Mouse (Mus musculus) testis, postnatal 10 days (tissue): ENCODE measurements around the gene Trim21.

ENCODE experiments used
- DNase-seq: peaks from one replicate; pipeline ENCODE4 v3.0.0; 2021; ENCODE audit warnings: low spot score

Gene Trim21

DNA sequence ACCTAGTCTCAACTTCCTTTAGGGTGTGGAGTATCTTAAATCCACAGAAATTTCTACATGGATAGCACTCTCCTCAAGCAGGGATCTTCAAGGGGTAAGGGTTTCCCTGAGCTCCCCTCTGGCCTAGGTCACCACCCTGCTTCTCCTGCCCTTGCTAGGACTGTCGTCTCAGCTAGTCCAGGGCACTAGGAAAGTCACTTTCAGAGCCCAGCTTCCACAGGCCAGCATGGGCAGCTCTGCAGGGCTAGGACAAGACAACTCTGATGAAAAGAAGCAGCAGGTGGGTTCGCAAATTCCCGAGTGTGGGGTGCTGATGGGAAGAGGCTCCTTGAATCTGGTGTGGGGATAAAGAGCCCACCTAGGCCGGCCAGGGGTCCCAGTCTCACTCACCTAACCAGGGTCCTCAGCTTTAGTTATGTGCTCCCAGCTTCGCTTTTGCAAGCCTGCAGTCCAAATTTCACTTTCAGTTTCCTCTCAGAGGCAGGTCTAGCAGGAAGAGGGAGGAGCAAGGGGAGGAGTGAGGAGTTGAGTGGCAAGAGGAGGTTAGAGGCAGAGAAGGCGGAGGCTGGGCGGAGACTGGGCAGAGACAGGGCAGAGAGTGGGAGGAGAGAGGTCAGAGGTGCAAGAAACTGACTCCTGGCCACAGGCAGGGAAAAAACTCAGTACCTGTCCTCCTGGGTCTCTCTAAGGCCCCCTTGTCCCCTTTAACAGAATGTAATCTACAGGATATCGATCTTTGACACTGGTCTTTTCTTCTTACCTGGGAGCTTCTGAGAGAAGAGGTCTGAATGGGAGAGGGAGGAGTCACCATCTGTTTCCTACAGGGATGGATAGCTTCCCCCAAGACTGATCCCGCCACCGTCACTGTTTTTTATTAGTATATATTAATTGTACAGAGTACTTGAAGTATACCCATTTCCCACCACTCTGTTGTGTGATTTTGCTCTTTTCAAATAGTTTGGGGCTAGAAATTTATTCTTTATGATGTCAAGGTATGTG is at the start of gene Trim21:
TSS of gene Trim21 (minus strand) at position 488 of the 999 bp plus-strand sequence.
- peak; percentile 84 for DNase-seq

DNA sequence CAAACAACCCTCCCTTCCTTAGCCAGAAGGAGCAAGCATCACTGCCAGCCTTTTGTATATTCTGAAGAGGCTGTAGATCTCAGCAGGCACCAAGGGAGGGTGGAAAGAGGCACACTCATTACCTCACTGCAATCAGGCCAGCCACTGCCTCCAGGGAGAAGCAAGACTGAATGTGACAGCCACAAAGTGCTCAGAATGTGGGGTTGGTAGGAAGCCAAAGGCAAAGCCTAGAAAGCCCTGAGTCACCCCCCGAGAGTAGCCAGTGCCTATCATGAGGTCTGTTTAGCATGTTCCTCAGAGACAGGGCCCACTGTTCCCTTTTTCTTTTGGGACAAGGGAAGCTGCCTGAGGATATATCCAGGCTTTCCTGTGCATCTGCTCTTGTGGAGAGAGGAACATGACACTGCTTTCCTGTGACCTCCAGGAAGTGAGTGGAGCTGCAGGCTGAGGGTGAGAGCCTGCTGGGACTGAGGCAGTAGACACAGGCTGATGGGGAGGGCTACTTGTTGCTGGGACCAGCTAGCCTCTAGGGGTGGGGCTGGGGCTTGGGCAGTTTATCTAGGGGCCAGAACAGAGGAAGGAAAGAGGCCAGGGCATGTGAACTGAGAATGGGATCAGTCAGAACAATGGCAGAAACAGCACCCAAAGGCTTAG is 32.2 kb upstream of the Trim21 start, which contains the start of gene Olfr552:
TSS of gene Olfr552 (plus strand) at position 393 of the 654 bp plus-strand sequence.
- DNase-seq = no peak

DNA sequence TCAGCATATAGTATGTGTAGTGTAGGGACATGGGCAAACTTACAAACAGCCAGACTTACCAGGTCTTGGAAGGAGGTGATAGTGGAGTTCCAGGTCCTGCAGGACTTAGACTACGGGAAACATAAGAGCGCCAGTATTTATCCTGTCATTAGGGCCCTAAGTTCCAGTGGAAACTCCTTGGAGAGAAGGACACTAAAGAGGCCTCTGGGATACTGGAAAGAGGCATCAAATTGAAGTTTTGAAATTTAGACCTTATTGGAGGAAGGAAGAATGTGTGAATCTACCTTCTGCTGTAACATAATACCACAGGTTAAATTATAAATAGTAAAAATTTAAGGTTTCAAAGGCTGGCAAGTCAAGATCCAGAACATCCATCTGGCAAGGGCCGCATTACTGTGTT is 26.5 kb upstream of the Trim21 start, which contains the start of gene Olfr551:
TSS of gene Olfr551 (minus strand) at position 101 of the 400 bp plus-strand sequence.
- no peak for DNase-seq

DNA sequence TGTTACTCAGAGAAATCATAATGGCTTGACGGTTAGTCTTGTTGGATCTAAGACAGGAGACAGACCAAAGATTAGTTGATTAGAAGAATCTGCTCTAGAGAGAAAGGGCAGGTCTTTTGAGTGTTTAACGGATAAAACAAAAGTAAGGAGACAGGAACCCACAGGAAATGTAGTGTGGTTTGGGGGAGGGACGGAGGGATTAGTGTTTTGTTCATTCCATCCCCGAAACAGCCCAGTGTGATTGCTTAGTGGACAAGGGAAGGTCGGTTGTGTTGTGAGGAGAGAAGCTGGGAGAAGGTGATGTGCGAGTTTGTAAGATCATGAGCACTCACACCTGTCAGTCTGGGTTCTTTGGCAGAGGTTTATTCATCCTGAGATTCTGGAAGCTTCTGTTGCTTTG is 10.7 kb upstream of the Trim21 start:
- no peak for DNase-seq

DNA sequence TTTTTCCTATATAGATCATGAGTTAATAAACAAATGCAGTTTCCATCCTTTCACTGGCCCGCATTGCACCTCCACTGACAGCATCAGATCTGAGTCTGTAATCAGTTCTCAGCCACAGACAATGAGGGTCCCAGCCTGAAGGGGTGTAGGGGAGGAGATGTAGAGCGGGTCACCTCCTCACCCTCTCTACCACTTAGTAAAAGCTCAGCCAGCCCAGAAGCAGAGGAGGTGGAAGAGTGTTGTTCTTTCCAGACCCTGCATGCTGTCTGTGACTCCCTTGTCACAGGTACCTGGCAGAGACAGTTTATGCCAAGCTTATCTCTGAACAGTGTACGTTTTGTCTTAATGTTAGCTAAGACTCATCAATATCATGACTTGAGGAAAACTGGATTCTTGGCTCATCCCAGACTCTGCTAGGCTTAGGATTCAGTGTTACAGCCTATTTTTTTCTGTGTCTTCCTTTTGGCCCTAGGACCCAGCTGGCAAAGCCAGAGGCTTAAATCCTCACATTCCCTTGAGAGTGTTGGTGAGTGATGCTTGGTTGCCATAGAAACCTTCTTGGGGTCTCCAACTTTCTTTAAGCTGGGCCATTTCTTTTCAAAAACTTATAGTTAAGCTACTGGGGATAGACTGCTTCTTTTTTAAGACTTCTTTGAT is 8.0 kb upstream of the Trim21 start:
- DNase-seq = no peak

DNA sequence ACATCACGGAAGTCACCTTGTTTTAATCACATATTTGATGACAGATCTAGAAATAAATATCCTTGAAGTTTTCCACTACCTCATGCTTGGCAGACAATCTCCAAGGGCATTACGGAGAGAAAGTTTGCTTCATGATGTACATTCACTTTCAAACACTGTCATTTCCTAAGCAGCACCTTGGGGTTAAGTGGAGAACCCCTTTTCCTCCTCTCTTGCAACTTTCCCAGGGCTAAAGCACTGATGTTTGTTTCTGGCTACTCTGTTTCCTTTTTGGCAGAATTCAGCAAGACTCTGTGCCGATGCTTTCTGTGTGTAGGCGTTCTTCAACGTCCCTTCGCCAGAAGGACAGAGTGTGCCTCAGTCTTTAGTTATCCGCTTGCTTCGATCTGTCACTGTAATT is 5.9 kb upstream of the Trim21 start, which contains the start of gene Olfr550:
TSS of gene Olfr550 (plus strand) at position 301 of the 400 bp plus-strand sequence.
- DNase-seq = no peak

DNA sequence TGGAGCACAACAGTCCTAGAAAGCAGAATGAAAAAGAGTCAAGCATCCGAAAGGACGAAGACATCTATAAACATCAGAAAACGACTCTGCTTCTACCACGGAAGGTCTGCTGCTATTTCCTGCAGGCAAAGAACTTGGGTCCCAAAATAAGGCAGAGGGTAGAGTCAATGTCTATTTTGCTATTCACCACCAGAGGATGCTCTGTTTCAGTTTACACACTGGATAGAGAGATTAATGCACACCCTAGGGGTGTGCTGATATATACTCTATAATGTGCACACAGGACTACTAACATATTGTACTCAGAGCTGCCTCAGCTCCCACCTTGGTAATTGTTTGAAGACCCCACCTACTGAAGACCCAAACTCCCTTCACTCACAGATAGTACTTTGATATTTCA is 933 bp upstream of the Trim21 start:
- no peak for DNase-seq

DNA sequence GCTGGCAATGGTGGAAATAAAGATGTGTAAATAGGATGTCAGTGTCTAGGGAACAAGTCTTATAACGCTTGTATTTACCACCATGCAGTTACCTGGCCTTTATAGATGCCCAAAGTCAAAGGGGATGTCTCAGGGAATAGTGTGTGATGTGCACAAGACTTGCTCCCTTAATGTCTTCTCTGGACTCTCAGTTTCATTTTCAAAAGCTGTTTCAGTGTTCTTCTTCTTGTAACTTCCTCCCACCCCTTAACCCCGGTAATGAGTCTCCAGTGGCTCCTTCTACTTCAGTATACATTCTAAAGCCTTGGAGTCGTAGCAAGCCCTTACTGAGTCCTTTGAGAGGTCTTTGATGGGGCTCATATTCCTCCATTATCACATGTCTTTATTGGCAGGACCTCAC is 12.0 kb downstream of the Trim21 start:
- no peak for DNase-seq

DNA sequence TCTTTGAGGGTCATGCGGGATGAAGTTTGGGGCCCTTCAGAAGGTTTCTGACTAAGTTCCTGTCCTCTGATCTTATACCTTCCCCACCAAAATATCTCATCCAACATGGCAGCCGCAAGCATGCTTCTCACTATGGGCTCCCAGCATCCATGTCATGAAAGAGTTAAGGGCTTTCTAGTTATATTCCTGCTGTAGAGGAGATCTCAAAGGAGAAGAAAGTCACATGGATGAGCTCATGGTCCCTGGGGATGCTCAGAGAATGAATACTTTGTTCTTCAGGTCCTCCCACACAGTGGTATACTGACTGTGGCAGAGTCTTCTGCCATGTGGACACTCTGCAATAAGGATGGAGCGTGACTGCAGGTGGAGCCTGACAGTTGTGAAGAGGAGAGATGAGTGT is 15.7 kb downstream of the Trim21 start, which contains the start of gene Olfr549:
TSS of gene Olfr549 (plus strand) at position 301 of the 400 bp plus-strand sequence.
- DNase-seq = no peak

DNA sequence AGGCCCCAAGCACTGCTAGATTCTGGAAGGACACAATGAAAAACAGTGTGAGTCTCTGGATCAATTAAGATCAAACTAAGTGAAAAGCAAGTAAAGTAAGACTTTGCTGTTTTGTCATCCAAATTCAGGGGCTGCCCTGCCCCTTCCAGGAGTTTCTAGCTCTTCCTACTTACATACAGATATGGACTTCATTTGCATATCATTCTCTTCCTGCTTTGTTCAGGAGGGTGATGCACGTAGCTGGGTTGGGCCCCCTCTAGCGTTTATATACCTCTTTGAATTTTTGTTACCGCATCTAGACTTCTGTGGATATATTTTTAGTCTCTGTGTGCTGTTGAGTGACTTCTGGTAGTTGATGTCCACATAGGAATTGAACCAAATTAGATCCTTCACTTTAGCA is 24.0 kb downstream of the Trim21 start:
- no peak for DNase-seq

DNA sequence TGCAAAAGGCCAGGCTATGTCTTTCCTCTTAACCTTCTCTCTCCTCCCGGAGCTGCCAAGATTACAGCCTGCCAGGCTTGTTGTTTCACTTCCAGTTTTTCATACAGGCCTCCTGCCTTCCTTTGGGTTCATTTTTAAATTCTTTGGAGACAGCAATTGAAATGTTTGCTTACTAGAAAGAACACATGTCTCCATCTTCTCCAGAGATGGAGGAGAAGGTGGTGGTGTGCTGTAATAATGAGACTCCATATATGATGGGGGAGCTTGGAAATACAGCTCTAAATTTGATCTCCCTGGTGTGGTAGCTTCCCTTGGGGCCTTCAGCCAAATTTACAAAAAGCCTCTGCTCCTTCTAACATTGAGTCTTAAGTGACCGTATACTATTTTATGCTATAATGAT is 24.7 kb downstream of the Trim21 start, which contains the start of gene Olfr548-ps1:
TSS of gene Olfr548-ps1 (plus strand) at position 301 of the 400 bp plus-strand sequence.
- no peak for DNase-seq

DNA sequence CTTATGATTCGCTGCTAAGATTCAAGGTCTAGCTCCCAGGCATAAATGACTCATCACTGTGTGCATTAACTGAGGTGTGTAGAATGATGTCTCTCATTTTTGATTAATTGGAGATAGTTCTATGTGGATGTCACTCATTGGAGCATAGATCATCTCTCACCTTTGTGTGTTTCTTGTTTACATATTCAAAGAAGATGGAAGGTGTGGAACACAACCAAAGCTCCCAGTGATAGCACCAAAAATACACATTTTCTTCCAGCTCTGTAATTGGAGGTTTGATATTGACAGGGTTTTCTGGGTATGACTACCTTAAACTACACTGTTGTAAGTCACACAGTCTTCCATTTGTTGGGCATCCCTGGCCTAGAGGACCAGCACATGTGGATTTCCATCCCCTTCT is 30.8 kb downstream of the Trim21 start, which contains the start of gene Olfr547:
TSS of gene Olfr547 (plus strand) at position 301 of the 400 bp plus-strand sequence.
- no peak for DNase-seq

DNA sequence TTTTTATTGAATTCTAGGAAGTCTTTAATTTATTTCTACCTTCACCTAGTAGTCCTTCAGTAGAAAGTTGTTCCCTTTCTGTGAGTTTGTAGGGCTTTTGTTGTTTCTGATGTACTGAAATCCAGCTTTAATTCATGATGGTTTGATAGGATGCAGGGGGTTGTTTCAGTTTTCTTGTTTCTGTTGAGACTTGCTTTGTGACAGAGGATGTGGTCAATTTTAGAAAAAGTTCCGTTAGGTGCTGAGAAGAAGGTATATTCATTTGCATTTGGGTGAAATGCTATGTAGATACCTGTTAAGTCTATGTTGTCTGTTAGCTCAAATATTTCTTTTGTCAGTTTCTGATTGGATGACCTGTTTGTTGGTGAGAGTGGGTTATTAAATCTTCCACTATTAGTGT is 36.2 kb downstream of the Trim21 start:
- DNase-seq = no peak

DNA sequence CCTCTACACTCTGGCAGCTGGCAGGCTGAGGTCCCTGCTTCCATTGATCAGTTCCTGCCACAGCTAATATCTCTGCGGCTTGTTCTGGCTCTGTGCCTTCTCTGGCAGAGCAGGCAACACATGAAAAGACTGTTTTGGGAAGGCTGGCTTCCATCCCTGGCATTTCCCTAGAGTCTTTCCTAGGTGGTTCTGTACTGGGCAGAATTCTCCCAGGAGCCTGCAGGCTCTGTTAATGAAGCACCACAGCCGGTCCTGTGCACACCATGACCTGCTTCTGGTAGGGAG is 48.3 kb downstream of the Trim21 start:
- no peak for DNase-seq

DNA sequence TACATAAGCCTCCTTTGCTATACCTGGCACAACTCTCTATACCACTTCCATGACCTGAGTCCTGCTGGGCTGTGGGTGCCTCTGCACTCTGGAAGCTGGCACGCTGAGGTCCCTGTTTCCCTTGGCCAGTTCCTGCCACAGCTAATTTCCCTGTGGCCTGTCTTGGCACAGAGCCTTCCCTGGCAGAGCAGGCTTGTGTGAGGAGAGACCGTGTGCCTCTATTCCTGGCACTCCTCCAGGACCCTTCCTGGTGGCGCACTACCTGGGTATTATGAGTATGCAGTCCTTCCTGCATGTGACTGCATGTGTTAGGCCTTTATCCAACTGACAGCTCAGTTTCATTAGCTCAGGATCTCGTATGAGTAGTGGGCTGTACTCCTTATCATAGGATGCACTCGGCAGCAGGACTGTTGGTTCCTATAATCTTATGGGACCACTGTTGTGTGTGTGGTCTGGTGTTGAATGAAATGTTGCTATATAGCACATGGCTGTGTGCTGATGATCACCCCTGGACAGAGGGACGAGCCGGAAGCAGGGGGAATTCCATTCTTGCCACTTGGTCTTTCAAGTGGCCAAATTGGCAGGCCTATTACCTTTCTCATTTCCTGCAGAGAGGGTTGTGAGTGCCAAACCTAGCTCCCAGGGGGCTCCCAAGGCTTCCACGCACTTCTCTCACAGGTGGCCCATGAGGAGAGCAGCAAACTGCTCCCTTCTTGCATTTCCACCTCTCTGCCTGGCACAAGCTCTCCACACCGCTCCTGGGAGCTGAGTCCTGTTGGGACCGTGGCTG is 48.8 kb downstream of the Trim21 start:
- DNase-seq = no peak

DNA sequence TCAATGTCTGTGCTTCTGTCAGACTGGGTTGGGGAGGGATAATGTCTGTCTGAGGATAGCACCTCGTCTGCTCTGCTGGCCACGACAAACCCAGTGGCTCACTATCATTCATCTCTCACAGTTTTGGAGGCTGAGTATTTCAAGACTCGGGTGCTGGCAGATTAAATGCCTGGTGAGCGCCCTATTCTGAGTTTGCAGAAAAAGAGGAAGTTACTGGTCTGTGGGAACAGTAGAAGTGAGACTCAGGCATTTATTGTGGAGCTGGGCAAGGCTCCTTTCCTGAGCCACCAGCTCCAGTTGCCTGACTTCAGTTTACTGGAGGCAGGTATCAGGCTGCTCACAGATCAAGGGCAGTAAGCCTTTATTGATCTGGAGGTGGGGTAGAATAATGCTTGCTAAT is 51.1 kb downstream of the Trim21 start:
- no peak for DNase-seq

DNA sequence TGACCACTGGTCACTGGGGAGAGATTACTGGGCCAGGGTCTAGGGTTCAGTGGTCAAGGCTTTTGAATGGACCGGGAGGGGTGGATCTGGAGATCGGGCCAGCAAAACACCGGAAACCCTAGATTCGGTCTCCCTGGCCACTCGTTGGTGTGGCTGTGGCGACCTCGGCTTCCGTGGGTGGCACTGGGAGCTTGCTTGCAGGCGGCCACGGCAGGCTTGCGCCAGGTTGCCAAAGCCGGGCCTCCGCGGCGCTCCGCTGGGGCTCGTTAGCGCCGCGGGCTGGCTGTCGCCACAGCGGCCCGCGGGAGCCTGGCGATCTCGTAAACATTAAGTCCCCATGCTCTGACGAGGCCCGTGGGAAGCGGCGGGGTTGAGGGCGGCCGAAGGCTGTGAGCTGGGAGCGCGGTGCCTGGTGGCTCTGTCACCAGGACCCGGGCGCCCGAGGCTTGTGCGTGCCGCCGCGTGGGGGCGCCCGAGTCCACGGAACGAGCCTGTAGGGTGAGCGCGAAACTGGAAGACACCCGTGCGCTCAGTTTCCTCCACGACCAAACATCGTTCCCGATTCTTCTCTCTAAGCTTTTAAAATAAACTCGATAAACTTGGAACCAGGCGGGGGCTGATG is 52.4 kb downstream of the Trim21 start:
- DNase-seq = peak; percentile 95

DNA sequence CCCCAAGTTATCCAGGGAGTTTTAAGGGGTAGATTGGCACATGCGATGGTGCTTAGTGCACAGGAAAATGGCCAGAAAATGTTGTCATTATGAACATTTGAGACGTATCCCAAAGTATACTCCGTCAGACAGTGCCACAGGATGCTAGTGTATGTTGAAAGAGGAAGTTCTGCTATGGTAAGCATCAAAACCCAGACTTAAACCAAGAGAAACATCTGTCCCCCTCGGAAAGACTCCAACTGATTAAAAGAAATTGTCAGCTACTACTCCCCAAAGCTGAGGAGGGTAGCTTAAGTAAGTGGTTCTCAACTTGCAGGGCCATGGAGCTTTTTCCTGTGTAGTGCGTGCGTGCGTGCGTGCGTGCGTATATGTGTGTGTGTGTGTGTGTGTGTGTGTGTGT is 53.4 kb downstream of the Trim21 start:
- DNase-seq = no peak

DNA sequence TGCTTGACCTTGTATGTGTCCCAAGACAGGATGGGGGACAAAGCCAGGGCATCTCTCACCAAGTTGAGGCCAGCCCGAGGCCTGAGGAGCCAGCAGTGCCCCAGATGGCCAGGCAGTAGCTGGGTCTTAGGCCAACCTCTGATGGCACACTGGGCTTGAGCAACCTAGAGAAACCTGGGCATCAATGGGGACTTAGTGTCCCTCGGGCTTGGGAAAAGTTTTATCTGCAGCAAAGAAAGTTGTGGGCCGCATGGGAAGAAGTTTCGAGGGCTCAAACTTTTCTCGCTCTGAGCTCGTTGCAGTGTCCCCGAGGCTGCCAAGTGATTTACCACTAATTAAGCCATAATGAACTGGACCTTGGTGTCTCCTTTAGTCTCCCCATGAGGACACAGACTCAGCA is 55.6 kb downstream of the Trim21 start:
- no peak for DNase-seq

DNA sequence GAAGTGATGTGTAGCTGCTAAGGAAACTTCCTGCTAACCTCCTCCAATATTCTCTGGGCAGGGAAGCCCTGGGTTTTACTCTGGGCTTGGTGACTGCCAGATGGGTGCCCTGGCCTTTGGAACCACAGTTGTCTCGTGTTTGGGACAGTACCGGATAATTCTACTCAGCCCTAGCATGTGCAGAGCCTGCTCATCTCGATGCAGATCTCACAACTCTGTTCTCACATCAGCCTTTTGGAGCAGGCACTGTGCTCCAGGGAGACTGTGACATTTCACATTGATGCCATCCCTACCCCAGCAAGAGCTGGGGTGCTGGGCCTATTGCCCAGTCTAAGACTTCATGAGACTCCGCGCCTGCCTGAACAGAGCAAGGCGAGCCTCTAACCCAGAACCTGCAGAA is 56.6 kb downstream of the Trim21 start:
- no peak for DNase-seq

DNA sequence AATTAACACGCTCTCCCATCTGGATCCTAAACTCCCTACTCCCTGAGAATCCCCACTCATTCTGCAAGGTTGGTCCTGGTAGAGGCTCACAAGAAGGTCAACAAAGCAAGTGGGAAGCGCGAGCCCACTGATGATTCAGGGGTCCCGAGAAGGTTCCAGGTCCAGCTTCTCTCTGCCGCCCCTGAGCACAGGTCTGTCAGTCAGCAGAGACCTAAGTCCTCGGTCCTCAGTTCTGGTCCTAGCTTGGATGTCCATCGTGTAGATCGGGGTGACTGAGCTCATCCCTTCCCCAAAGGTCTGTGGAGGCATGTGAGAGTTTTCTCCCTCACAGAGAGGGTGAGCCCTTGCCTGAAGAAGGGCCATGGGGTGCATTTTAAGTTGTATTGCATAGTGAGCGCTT is 57.2 kb downstream of the Trim21 start:
- no peak for DNase-seq
